Mouse (Mus musculus) retina, postnatal 7 days (tissue): ENCODE measurements around the gene Dusp18.

Experiments
- DNase-seq: peaks from one replicate; pipeline ENCODE4 v3.0.0-alpha.2; 2012; ENCODE audit warnings: low read depth, low spot score

Dusp18 gene

DNA sequence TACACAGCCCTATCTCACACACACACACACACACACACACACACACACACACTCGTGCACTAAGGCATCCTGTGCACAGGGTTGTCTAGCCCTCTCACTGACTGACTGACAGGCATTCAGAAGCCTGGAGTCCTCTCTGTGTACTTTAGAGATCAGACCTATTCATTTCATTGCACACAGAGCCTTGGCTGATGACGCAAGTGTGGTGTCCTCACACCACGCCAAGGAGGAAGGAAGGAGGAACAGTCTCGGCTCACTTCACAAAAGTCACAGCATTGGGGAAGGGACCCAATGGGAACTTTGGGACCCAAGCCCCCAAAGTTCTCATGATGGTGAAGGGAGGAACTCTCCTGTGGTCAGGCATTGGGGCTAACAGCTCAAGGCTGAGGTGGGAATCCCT, 35.0 kb downstream of the Dusp18 start:
- no peak for DNase-seq

DNA sequence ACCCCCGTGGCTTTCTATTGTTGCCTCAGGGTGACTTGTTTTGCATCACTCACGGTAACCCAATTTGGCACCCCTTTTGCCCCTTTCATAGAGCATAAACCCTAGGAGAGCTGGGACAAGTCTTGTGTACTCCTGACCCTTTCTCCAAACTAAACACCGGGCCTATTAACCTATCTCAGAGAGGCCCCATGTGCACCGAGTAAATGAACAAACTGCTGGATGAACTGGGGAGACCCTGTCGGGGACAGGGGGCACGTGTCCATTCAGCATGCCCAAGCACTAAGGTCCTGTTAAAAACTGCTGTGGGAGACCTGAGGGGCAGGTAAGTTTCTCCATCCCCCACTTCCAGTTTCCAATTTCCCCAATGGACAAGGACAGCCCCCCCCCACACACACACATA, 35.9 kb downstream of the Dusp18 start:
- DNase-seq: no peak

DNA sequence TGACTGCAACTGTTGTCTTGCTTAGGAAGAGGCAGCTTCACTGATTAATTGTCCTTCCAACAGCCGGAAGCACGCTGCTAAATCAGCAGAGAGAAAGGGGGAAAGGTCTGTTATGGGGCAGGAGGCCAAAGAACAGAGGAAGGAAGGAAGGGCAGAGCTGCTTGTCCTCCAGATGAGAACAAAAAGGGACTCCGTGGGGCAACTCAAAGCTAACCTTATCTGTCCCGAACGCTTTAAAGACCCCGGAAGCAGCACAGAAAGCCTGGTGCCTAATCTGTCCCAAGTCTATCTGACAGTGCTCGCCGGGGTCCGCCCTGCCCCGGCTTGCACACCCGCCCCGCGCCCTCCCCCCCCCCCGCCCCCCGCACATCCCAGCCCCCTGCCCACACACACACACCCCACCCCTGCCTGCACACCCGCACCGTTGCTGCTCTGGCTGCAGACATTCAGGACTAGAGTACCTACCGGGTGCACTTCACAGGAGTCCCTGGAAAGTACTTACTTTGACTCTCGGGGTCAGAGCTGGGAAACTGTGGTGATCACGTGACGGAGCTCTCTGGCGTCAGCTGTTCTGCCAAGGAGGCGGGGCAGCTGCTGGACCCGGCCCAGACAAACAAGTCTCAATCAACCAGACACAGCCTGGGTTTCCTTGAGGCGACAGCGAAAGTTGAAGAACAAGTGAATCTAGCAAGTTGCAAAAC, 36.6 kb downstream of the Dusp18 start, which contains the start of gene Tcn2:
Gene Tcn2, minus strand, starts transcription at position 649 of the 701 bp plus-strand sequence.
- DNase-seq: no peak

DNA sequence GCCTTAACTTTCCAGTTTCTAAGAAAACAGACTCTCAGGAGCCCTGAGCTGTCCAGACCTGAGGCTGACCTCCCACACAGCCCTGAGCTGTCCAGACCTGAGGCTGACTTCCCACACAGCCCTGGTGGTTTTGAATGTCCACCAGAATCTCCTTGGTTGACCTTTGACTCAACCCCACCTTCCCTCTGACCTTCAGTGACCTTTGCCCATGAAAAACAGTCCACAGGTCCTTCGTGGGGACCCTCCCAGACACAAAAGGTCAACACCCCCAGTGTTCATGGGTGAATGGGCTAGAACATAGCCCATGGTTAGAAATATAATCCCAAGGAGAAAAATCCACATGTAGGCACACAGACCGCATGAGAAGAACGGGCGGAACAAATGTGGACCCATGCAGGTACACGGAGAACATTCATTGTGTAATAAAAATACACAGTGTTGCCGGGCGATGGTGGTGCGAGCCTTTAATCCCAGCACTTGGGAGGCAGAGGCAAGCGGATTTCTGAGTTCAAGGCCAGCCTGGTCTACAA, 38.8 kb downstream of the Dusp18 start:
- DNase-seq: no peak

DNA sequence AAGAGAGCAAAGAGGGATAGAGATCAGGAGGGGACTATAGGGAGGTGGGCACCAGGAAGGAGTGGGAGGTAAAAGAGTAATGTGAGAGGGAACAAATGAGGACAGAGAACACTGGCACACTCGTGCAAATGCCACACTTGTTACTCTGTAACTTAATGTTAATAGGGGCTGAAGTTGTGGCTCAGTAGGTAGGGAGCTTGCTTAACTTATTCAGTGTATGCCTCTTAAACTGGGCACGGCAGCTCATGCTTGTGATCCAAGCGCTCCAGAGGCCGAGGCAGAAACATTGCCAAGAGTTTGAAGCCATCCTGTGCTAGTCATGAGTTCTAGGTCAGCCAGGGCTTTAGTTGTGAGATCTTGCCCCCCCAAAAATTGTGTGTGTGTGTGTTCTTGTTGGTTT, 40.1 kb downstream of the Dusp18 start:
- no peak for DNase-seq

DNA sequence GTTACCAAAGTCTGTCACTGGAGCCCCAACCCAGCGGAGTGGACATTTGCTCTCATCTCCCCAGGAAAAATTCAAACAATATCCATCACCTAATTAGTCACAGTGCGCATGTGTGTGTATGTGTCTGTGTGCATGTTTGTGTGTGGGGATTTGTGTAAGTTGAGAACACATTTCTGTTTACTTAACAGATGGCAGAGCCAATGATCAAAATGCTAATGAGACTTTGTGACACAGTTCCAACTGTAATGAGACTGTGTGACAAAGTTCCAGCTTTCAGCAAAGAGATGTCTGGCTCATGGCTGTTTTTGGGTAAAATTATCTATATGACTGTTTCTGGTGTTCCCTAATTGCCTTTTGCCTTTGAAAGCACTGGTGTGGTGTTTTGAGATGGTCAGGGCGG, 41.3 kb downstream of the Dusp18 start:
- no peak for DNase-seq

DNA sequence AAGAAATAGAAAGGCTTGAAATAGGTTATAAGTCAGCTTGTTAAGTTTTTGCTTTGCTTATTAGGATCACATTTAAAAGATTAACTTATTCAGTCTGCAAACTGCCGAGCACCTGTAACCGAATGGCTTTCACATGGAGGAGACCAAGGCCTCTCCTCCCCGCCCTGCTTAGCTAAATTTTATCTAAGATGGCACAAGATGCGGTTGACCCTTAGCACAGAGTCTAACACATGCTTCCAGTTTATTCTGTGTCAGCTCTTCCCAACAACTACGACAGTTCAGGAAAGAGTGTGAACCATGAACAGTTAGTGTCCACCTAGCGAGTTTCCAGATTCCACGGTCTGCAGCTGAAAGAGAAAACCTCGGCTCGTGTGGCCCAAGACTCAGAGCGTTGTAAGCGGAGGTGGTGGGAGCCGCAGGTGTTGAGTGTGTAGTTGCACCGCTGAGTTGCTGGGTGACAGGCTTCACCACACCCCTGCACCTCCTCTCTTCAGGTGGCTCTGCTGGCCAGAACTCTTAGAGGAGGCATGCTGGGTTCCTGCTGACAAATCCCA, 42.4 kb downstream of the Dusp18 start:
- no peak for DNase-seq

DNA sequence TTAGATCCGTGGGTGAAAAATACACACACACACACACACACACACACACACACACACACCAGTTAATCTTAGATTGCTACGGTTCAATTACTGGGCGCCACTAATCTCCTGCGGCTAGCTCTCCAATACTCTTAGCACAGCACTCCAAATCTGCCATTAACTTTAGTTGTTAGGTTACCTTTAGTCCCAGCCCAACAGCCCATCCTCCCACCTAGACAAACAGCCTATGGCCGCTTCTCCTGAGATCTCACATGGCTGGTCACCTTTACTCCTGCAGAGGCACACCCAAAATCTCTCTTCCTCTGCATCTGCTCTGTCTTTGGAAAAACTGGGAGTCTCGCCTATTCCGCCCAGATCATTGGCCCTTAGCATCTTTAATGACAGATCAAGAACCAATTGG, 46.3 kb downstream of the Dusp18 start:
- no peak for DNase-seq

DNA sequence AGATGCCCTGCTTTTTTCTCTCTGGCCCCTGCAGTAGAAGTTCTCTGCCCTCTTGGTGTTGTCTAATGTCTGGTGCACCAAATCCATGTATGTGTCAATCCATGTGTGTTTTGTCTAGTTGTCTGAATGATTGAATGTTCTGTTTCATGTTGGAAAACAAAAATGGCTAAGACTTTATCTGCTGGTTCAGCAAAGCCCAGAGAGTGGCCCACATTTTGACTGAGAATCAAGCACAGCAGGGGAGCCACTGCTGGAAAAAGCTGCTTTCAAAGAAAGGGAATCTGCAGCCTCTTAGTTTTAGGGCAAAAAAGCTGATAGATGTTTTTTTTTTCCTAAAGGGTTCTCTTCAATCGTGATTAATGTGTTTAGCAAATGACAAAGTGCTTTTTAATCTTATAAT, 51.3 kb downstream of the Dusp18 start:
- DNase-seq: no peak
